Mouse (Mus musculus) MEL (cell line): ENCODE results near the gene Emg1. TPM values are rescaled to one million over a fixed set of nuclear protein-coding genes. Genes with fewer than 3 reads are reported as not detected.

Source experiments
- DNase-seq: peaks from one replicate; pipeline ENCODE4 v3.0.0; 2011; ENCODE audit warnings: low read depth, low spot score
- H3K27ac ChIP-seq: 2 replicates; pipeline ENCODE4 v1.5.1; 2012; ENCODE audit warnings: low read depth, mild to moderate bottlenecking, control low read depth, low read length, moderate library complexity; ENCODE audit not compliant: control insufficient read depth
- H3K27me3 ChIP-seq, 2 experiments: fragments of 150-350 bp in 1 of 2; sonication (generic) in 1 of 2; 2 replicates each; pipeline ENCODE4 v1.6.1; 2012; ENCODE audit warnings: low read length in 2 of 2, mild to moderate bottlenecking in 2 of 2, improper control_type of control experiment in 1 of 2, moderate library complexity in 1 of 2; ENCODE audit not compliant: insufficient read depth in 2 of 2, control insufficient read depth in 1 of 2
- H3K36me3 ChIP-seq, 2 experiments: 2 replicates each; pipeline ENCODE4 v1.6.1; 2012 to 2014; ENCODE audit warnings: low read length in 2 of 2, improper control_type of control experiment in 1 of 2, inconsistent platforms in 1 of 2, mild to moderate bottlenecking in 1 of 2; ENCODE audit not compliant: insufficient read depth in 2 of 2, control insufficient read depth in 1 of 2
- H3K4me1 ChIP-seq, 2 experiments: fragments of 150-350 bp in 1 of 2; sonication (generic) in 1 of 2; 2 replicates each; pipeline ENCODE4 v1.6.1; 2012; ENCODE audit warnings: low read length in 2 of 2, improper control_type of control experiment in 1 of 2, mild to moderate bottlenecking in 1 of 2; ENCODE audit not compliant: insufficient read depth in 2 of 2, control insufficient read depth in 1 of 2
- H3K4me3 ChIP-seq, 2 experiments: fragments of 150-350 bp in 1 of 2; sonication (generic) in 1 of 2; 2 replicates each; pipeline ENCODE4 v1.5.1; 2012; ENCODE audit warnings: low read depth in 2 of 2, low read length in 2 of 2, mild to moderate bottlenecking in 2 of 2, moderate library complexity in 2 of 2, control low read depth in 1 of 2, improper control_type of control experiment in 1 of 2; ENCODE audit not compliant: control insufficient read depth in 1 of 2, insufficient read depth in 1 of 2
- H3K79me2 ChIP-seq: 2 replicates; pipeline ENCODE4 v1.6.1; 2012; ENCODE audit warnings: mild to moderate bottlenecking, low read length, moderate library complexity; ENCODE audit not compliant: control insufficient read depth, poor library complexity, insufficient read depth
- H3K9ac ChIP-seq: 2 replicates; pipeline ENCODE4 v1.6.1; 2012; ENCODE audit warnings: low read depth, mild to moderate bottlenecking, control low read depth, low read length, moderate library complexity; ENCODE audit not compliant: control insufficient read depth, poor library complexity, severe bottlenecking
- H3K9me3 ChIP-seq: fragments of 150-350 bp; sonication (generic); replicated peaks from 2 replicates; pipeline ENCODE4 v1.6.1; 2012; ENCODE audit warnings: mild to moderate bottlenecking, low read length, improper control_type of control experiment, moderate library complexity; ENCODE audit not compliant: insufficient read depth
- BHLHE40 ChIP-seq: IDR thresholded peaks from 2 replicates; pipeline ENCODE4 v1.6.1; 2012; ENCODE audit warnings: low read depth, mild to moderate bottlenecking, inconsistent platforms, low read length, improper control_type of control experiment, borderline replicate concordance
- CHD2 ChIP-seq: IDR thresholded peaks from 2 replicates; pipeline ENCODE4 v1.6.1; 2011; ENCODE audit warnings: low read length, improper control_type of control experiment
- E2F4 ChIP-seq: IDR thresholded peaks from 2 replicates; pipeline ENCODE4 v1.6.1; 2011; ENCODE audit warnings: low read depth, low read length, improper control_type of control experiment, borderline replicate concordance
- EP300 ChIP-seq, 2 experiments: IDR thresholded peaks; 2 replicates each; pipeline ENCODE4 v1.6.1; 2011; ENCODE audit warnings: improper control_type of control experiment in 2 of 2, low read length in 2 of 2, low read depth in 1 of 2, mild to moderate bottlenecking in 1 of 2
- GATA1 ChIP-seq: IDR thresholded peaks from 2 replicates; pipeline ENCODE4 v1.6.1; 2011; ENCODE audit warnings: low read depth, low read length, improper control_type of control experiment
- HCFC1 ChIP-seq: IDR thresholded peaks from 2 replicates; pipeline ENCODE4 v1.6.1; 2012; ENCODE audit warnings: low read depth, mild to moderate bottlenecking, inconsistent platforms, low read length, improper control_type of control experiment, moderate library complexity
- KAT2A ChIP-seq: conservative IDR thresholded peaks from 2 replicates; pipeline ENCODE4 v1.6.1; 2012; ENCODE audit warnings: low read depth, low read length, improper control_type of control experiment, inconsistent platforms
- MAFK ChIP-seq: IDR thresholded peaks from 2 replicates; pipeline ENCODE4 v1.6.1; 2011; ENCODE audit warnings: low read depth, mild to moderate bottlenecking, low read length, improper control_type of control experiment, borderline replicate concordance
- MAX ChIP-seq: IDR thresholded peaks from 2 replicates; pipeline ENCODE4 v1.6.1; 2011; ENCODE audit warnings: low read length, improper control_type of control experiment
- MAZ ChIP-seq: IDR thresholded peaks from 2 replicates; pipeline ENCODE4 v1.6.1; 2012; ENCODE audit warnings: low read depth, mild to moderate bottlenecking, inconsistent platforms, low read length, improper control_type of control experiment
- MYB ChIP-seq: IDR thresholded peaks from 2 replicates; pipeline ENCODE4 v1.6.1; 2011; ENCODE audit warnings: mild to moderate bottlenecking, low read depth, low read length, improper control_type of control experiment
- NRF1 ChIP-seq: IDR thresholded peaks from 2 replicates; pipeline ENCODE4 v1.6.1; 2014; ENCODE audit warnings: low read depth, mild to moderate bottlenecking, inconsistent platforms, low read length, improper control_type of control experiment, moderate library complexity; ENCODE audit not compliant: poor library complexity, insufficient read depth, severe bottlenecking
- POLR2AphosphoS2 ChIP-seq: IDR thresholded peaks from 2 replicates; pipeline ENCODE4 v1.6.1; 2011; ENCODE audit warnings: low read length, improper control_type of control experiment
- POLR2AphosphoS5 ChIP-seq: IDR thresholded peaks from 2 replicates; pipeline ENCODE4 v1.6.1; 2012; ENCODE audit warnings: low read depth, borderline replicate concordance, mild to moderate bottlenecking, inconsistent platforms, low read length, moderate library complexity, mixed read lengths
- RAD21 ChIP-seq: IDR thresholded peaks from 2 replicates; pipeline ENCODE4 v1.6.1; 2011; ENCODE audit warnings: mild to moderate bottlenecking, low read depth, low read length, improper control_type of control experiment
- RCOR1 ChIP-seq: IDR thresholded peaks from 2 replicates; pipeline ENCODE4 v1.6.1; 2012; ENCODE audit warnings: low read depth, mild to moderate bottlenecking, inconsistent platforms, low read length, improper control_type of control experiment
- SIN3A ChIP-seq: IDR thresholded peaks from 2 replicates; pipeline ENCODE4 v1.6.1; 2012; ENCODE audit warnings: low read length, improper control_type of control experiment, inconsistent platforms
- SMC3 ChIP-seq: IDR thresholded peaks from 2 replicates; pipeline ENCODE4 v1.6.1; 2011; ENCODE audit warnings: low read depth, low read length, improper control_type of control experiment
- TCF12 ChIP-seq: IDR thresholded peaks from 2 replicates; pipeline ENCODE4 v1.6.1; 2014; ENCODE audit warnings: low read depth, mild to moderate bottlenecking, inconsistent platforms, low read length, improper control_type of control experiment, moderate library complexity
- USF1 ChIP-seq: IDR thresholded peaks from 2 replicates; pipeline ENCODE4 v1.6.1; 2014; ENCODE audit warnings: low read depth, mild to moderate bottlenecking, inconsistent platforms, low read length, improper control_type of control experiment, moderate library complexity
- ZKSCAN1 ChIP-seq: IDR thresholded peaks from 2 replicates; pipeline ENCODE4 v1.6.1; 2012; ENCODE audit warnings: low read depth, mild to moderate bottlenecking, inconsistent platforms, low read length, improper control_type of control experiment, moderate library complexity
- polyA plus RNA-seq, 2 experiments: library from polyadenylated mRNA; stranded (reverse) in 1 of 2; unstranded in 1 of 2; fragments of >175 nt in 1 of 2; fragments of >200 nt in 1 of 2; gene quantifications; 2 replicates each; pipeline versions ENCODE4 v1.2.1 to v1.2.4; 2012; ENCODE audit warnings: low replicate concordance in 2 of 2, low read depth in 1 of 2; ENCODE audit not compliant: insufficient read length in 2 of 2, insufficient read depth in 1 of 2, missing spikeins in 1 of 2
- total RNA-seq: library from RNA; depleted of rRNA; stranded (reverse); fragments of 300-350 nt; gene quantifications from 2 replicates; pipeline ENCODE4 v1.2.3, GENCODE M21; 2012

Emg1 gene
- total and polyA plus RNA-seq, 3 experiments = 346 to 391 TPM; not detected in 1

- TF ChIP-seq CHD2 (no peak), GATA1 (no peak), RCOR1 (no peak), POLR2AphosphoS2 (no peak), POLR2AphosphoS5 (no peak), EP300 (IDR thresholded peaks at IDR 0.05; ENCODE audit: low read depth in 1 of 2, low read length in 2 of 2) (no peak), MAZ (no peak), USF1 (no peak), SIN3A (no peak), KAT2A (no peak), ZKSCAN1 (no peak), MAFK (no peak), E2F4 (no peak)
- H3K27me3 ChIP-seq = no peaks in the 10 kb centered on the region
- H3K9me3 ChIP-seq = no peaks in the 10 kb centered on the region
- no peak overlapping the region for H3K27ac ChIP-seq
- H3K4me1 ChIP-seq = peaks cover 2 to 32% of the 10 kb centered on the region in 2 experiments; a peak in 3 of 4 replicates
- DNase-seq = no peak
- peaks cover 0 to 2% of the 10 kb centered on the region in 2 experiments; a peak in 1 of 4 replicates for H3K36me3 ChIP-seq
- peak overlapping the region; percentile 66 to 82 for H3K4me3 ChIP-seq
- H3K79me2 ChIP-seq = peaks cover 14% of the 10 kb centered on the region
- peak overlapping the region; percentile 77 for H3K9ac ChIP-seq
These were observed 43.3 kb upstream of the Emg1 start for GRCm38 (mm10) chr6:124755306-124755705.

GRCm38 (mm10) chr6:124753861-124754260 lies 41.9 kb upstream of the Emg1 start:
- Histone ChIP-seq H3K79me2 (peaks cover 14% of the 10 kb centered on the region), H3K4me3 (no peak overlapping the region), H3K27ac (no peak overlapping the region), H3K36me3 (peaks cover 0 to 2% of the 10 kb centered on the region in 2 experiments; a peak in 1 of 4 replicates), H3K27me3 (no peaks in the 10 kb centered on the region), H3K9ac (no peak overlapping the region)
- DNase-seq = no peak
- TF ChIP-seq RAD21 = no peak
- TF ChIP-seq USF1 = no peak
- TF ChIP-seq NRF1 = no peak
- TF ChIP-seq HCFC1 = no peak
- TF ChIP-seq SIN3A = no peak
- no peak for TF ChIP-seq E2F4
- no peak for TF ChIP-seq MYB
- no peak for TF ChIP-seq POLR2AphosphoS5
- TF ChIP-seq MAFK = no peak
- no peak for TF ChIP-seq MAZ
- TF ChIP-seq SMC3 = no peak
- TF ChIP-seq TCF12 = no peak
- no peak for TF ChIP-seq POLR2AphosphoS2
- no peak for TF ChIP-seq BHLHE40
- TF ChIP-seq MAX = no peak
- TF ChIP-seq, all 39 proteins: peak for 0
- peaks cover 2 to 28% of the 10 kb centered on the region in 2 experiments; a peak in 3 of 4 replicates for H3K4me1 ChIP-seq
- H3K9me3 ChIP-seq = no peaks in the 10 kb centered on the region
